Mouse (Mus musculus): ENCODE data around the gene Tub. TPM values are rescaled to one million over a fixed set of nuclear protein-coding genes. Genes with fewer than 3 reads are reported as not detected.

Tub gene
- 101 TPM for polyA plus RNA-seq (2015; fragmentation: Illumina TruSeq; extraction: RNeasy Lipid Tissue Mini Kit (QIAGEN cat#74804); ENCODE audit: low read depth, low replicate concordance)

GRCm38 (mm10) chr7:108950312-108950761 is at the start of gene Tub:
Gene Tub (plus strand): TSS chr7:108950338.

DNA sequence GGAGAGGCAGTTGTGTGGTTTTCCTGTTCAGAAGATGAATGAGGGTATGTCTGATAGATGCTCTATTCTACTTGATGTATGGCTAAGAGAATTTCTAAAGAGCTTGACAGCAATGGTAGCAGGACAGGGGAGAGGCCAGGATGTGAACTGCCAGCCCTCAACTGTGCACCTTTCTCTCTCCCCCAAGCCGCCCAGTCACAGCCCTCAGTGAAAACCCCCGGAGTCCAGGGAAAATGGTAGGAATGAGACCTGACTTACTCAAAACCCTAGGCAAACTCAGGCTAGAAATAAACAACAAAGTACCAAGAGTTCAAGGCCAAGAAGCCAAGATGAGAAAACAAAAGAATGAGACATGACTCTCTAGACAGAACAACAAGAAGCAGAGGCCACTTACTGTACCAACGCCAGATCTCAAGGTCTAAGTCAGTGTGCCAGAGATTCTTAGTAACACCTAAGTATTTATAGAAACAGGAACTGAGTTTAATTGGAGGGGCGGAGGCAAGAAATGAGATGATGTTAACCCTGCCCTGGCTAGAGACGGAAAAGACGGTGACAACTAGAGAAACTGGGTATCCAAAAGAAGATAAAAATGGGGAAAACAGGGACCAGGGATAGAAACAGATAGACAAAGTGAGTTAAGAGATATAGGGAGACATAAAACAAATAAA is 20.3 kb upstream of the Tub start, which contains the start of gene Nlrp10:
TSS of gene Nlrp10 (minus strand) at position 453 of the 668 bp plus-strand sequence.

DNA sequence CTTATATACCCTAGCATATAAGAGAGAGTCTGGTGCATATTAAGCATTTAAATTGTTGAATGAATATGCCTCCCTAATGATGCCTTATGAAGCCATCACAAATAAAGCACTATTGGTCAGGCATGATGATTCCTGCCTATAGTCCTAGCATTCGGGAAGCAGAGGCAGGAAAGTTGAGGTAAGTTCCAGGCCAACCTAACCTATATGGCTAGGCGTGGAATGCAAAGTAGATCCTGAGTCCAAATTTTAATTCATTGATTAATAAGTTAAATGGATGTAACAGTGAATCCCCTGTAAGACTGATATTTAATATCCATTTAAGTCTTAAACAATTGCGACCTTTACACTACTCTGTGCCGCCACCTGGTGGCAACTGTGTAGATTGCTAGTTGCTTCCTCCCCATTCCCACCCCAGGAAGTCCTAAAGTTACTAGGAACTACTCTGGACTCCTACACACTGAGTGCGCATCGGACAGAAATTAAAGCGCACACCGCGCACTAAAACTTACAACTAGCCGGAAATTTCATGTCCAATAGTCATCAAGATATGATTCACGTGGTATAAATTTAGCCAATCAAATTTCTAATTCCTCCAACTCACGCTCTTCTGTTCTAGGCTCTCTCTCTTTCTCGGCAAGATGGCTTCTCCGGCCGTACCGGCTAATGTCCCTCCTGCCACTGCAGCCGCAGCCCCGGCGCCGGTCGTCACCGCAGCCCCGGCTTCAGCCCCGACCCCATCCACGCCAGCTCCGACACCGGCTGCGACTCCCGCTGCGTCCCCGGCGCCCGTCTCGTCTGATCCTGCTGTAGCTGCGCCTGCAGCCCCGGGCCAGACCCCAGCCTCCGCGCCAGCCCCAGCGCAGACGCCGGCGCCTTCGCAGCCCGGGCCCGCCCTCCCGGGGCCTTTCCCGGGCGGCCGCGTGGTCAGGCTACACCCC is 16.1 kb upstream of the Tub start, which contains the start of gene Eif3f:
TSS of gene Eif3f (plus strand) at position 624 of the 938 bp plus-strand sequence.

GRCm38 (mm10) chr7:109083113-109083812 is 133.1 kb downstream of the Tub start, which contains the start of gene Ric3:
Gene Ric3 (minus strand): TSS chr7:109083331.

Other genes starting within 250 kb of the Tub start
- not detected for gene Olfr512, start 237.0 kb upstream of the Tub start, polyA plus RNA-seq (2015; fragmentation: Illumina TruSeq; extraction: RNeasy Lipid Tissue Mini Kit (QIAGEN cat#74804); ENCODE audit: low read depth, low replicate concordance)
- not detected for gene Olfr513, start 199.4 kb upstream of the Tub start, polyA plus RNA-seq (2015; fragmentation: Illumina TruSeq; extraction: RNeasy Lipid Tissue Mini Kit (QIAGEN cat#74804); ENCODE audit: low read depth, low replicate concordance)
- gene Olfr514, start 124.3 kb upstream of the Tub start, polyA plus RNA-seq (2015; fragmentation: Illumina TruSeq; extraction: RNeasy Lipid Tissue Mini Kit (QIAGEN cat#74804); ENCODE audit: low read depth, low replicate concordance), result not detected
- not detected for gene Olfr516, start 99.8 kb upstream of the Tub start, polyA plus RNA-seq (2015; fragmentation: Illumina TruSeq; extraction: RNeasy Lipid Tissue Mini Kit (QIAGEN cat#74804); ENCODE audit: low read depth, low replicate concordance)
- not detected for gene Olfr517, start 78.0 kb upstream of the Tub start, polyA plus RNA-seq (2015; fragmentation: Illumina TruSeq; extraction: RNeasy Lipid Tissue Mini Kit (QIAGEN cat#74804); ENCODE audit: low read depth, low replicate concordance)
- gene Olfr518, start 65.3 kb upstream of the Tub start, polyA plus RNA-seq (2015; fragmentation: Illumina TruSeq; extraction: RNeasy Lipid Tissue Mini Kit (QIAGEN cat#74804); ENCODE audit: low read depth, low replicate concordance), result not detected
- gene Olfr519, start 55.9 kb upstream of the Tub start, polyA plus RNA-seq (2015; fragmentation: Illumina TruSeq; extraction: RNeasy Lipid Tissue Mini Kit (QIAGEN cat#74804); ENCODE audit: low read depth, low replicate concordance), result not detected
- gene Nlrp10, start 20.2 kb upstream of the Tub start, polyA plus RNA-seq (2015; fragmentation: Illumina TruSeq; extraction: RNeasy Lipid Tissue Mini Kit (QIAGEN cat#74804); ENCODE audit: low read depth, low replicate concordance), result not detected
- 91.1 TPM for gene Eif3f, start 15.9 kb upstream of the Tub start, polyA plus RNA-seq (2015; fragmentation: Illumina TruSeq; extraction: RNeasy Lipid Tissue Mini Kit (QIAGEN cat#74804); ENCODE audit: low read depth, low replicate concordance)
- 57.3 TPM for gene Ric3, start 133.0 kb downstream of the Tub start, polyA plus RNA-seq (2015; fragmentation: Illumina TruSeq; extraction: RNeasy Lipid Tissue Mini Kit (QIAGEN cat#74804); ENCODE audit: low read depth, low replicate concordance)
- gene Lmo1, start 224.9 kb downstream of the Tub start, polyA plus RNA-seq (2015; fragmentation: Illumina TruSeq; extraction: RNeasy Lipid Tissue Mini Kit (QIAGEN cat#74804); ENCODE audit: low read depth, low replicate concordance), result 23.7 TPM